Mouse (Mus musculus) macrophage (primary cell): Measurements from ENCODE around the gene Fah. TPM values are rescaled to one million over a fixed set of nuclear protein-coding genes. Genes with fewer than 3 reads are reported as not detected.

Experiments used
- H3K27ac ChIP-seq: fragments of 350-480 bp; formaldehyde crosslinking; 2 replicates; pipeline ENCODE4 v1.9.0; 2021
- H3K36me3 ChIP-seq: fragments of 350-480 bp; formaldehyde crosslinking; 2 replicates; pipeline ENCODE4 v1.9.0; 2021; ENCODE audit errors: inconsistent target
- H3K4me3 ChIP-seq: fragments of 350-480 bp; formaldehyde crosslinking; 2 replicates; pipeline ENCODE4 v1.9.0; 2021; ENCODE audit errors: inconsistent target
- H3K79me2 ChIP-seq: fragments of 350-480 bp; formaldehyde crosslinking; 2 replicates; pipeline ENCODE4 v1.9.0; 2021; ENCODE audit errors: inconsistent target
- WGBS: methylation state at CpG from one replicate; pipeline ENCODE4 v1.1.7; 2026; ENCODE audit warnings: inconsistent platforms; ENCODE audit not compliant: missing documents; 5-methylcytosine and 5-hydroxymethylcytosine counted together
- polyA plus RNA-seq: library from polyadenylated mRNA; stranded (reverse); fragments of 250-400 nt; gene quantifications from 3 replicates; pipeline ENCODE4 v1.2.4, GENCODE M21; 2018; ENCODE audit warnings: inconsistent platforms

The Fah gene
- polyA plus RNA-seq, 1 experiment from 2014 or later: 3.5 TPM

GRCm38 (mm10) chr7:84611609-84612008, 5.1 kb upstream of the Fah start:
- no peaks in the 10 kb centered on the region for H3K79me2 ChIP-seq
- WGBS: 9% methylated on average over 1 of the region's 1 CpGs
- no peak overlapping the region for H3K4me3 ChIP-seq
- no peaks in the 10 kb centered on the region for H3K36me3 ChIP-seq
- H3K27ac ChIP-seq: peak overlapping the region; percentile 49

GRCm38 (mm10) chr7:84605704-84606292, 724 bp downstream of the Fah start:
- WGBS: 3% methylated on average over 32 of the region's 36 CpGs
- Histone ChIP-seq H3K79me2 (no peaks in the 10 kb centered on the region), H3K27ac (no peak overlapping the region), H3K4me3 (peak overlapping the region; percentile 48), H3K36me3 (no peaks in the 10 kb centered on the region)

DNA sequence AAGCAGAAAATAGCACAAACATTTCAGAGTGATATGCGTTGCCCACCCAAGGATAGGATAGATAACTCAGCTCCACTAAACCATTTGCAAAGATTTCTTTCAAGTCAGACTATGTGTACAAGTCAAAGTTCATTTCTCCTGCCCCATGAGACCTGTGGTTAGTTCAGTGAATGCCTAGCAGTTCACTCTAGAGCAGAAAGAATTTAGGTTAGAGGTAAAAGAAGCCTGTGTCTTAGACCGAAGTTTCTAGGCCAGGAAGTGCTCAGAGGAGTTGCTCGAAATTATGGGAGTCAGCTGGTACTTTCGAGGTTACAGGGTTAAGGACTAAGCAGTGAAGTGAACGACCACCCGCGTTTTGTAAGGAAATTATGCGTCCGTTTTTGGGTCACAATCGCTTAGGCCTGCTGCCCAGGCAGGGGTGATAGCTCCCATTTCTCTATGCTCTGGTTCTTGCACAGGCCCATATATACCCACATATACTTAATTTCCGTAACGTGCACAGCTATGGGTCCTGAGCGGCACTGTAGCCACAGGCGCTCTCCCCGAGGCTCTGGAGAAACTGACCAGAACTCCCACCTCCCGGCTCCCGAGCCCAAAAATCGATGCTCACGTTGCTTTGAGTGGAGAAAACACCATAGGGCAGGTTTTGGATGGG, 1.4 kb downstream of the Fah start:
- no peak overlapping the region for H3K27ac ChIP-seq
- WGBS: 19% methylated on average over 19 of the region's 19 CpGs

GRCm38 (mm10) chr7:84604501-84604900, 2.0 kb downstream of the Fah start:
- no peaks in the 10 kb centered on the region for H3K79me2 ChIP-seq
- no peak overlapping the region for H3K27ac ChIP-seq
- no peak overlapping the region for H3K4me3 ChIP-seq
- no peaks in the 10 kb centered on the region for H3K36me3 ChIP-seq
- WGBS: 40% methylated on average over 3 of the region's 3 CpGs

More for the DNA sequence above, 1.4 kb downstream of the Fah start:
- H3K79me2 ChIP-seq: no peaks in the 10 kb centered on the region
- peak overlapping the region; percentile 48 for H3K4me3 ChIP-seq
- no peaks in the 10 kb centered on the region for H3K36me3 ChIP-seq

GRCm38 (mm10) chr7:84601331-84601730, 5.2 kb downstream of the Fah start:
- Histone ChIP-seq H3K27ac (no peak overlapping the region), H3K79me2 (no peaks in the 10 kb centered on the region), H3K4me3 (no peak overlapping the region), H3K36me3 (no peaks in the 10 kb centered on the region)
- 94% methylated on average over 3 of the region's 3 CpGs for WGBS

DNA sequence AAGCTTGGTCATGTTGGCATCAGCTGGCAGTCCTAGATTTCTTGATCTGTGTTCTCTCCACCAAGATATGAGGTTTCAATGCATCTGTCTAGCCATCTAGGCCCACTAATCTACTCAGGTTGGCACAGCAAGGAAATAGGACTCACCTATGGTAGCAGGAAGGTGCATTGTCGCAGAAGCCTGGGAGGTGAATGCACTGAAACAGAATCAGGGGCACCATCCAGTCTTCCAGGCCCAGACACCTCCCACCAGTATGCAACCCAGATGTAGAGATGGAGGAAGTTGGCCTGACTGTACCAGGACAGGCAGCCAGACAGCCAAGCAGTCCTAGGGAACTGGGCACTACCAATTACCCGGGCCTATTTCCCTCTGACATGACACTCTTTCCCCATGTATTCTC, 5.9 kb downstream of the Fah start:
- no peak overlapping the region for H3K4me3 ChIP-seq
- H3K27ac ChIP-seq: no peak overlapping the region
- H3K79me2 ChIP-seq: no peaks in the 10 kb centered on the region
- 90% methylated on average over 2 of the region's 2 CpGs for WGBS
- no peaks in the 10 kb centered on the region for H3K36me3 ChIP-seq

- no peaks in the 10 kb centered on the region for H3K79me2 ChIP-seq
- no peak overlapping the region for H3K4me3 ChIP-seq
- H3K36me3 ChIP-seq: no peaks in the 10 kb centered on the region
- no peak overlapping the region for H3K27ac ChIP-seq
- 97% methylated on average over 3 of the region's 3 CpGs for WGBS
These were observed 9.9 kb downstream of the Fah start for GRCm38 (mm10) chr7:84596633-84597032.

GRCm38 (mm10) chr7:84596002-84596401, 10.5 kb downstream of the Fah start:
- H3K4me3 ChIP-seq: no peak overlapping the region
- 93% methylated on average over 3 of the region's 3 CpGs for WGBS
- no peaks in the 10 kb centered on the region for H3K79me2 ChIP-seq
- H3K36me3 ChIP-seq: no peaks in the 10 kb centered on the region
- no peak overlapping the region for H3K27ac ChIP-seq

- no peak overlapping the region for H3K27ac ChIP-seq
These were observed 11.6 kb downstream of the Fah start for GRCm38 (mm10) chr7:84594917-84595303.

GRCm38 (mm10) chr7:84594087-84594916, 12.2 kb downstream of the Fah start:
- H3K36me3 ChIP-seq: no peaks in the 10 kb centered on the region
- 40% methylated on average over 8 of the region's 8 CpGs for WGBS
- H3K4me3 ChIP-seq: no peak overlapping the region
- no peaks in the 10 kb centered on the region for H3K79me2 ChIP-seq
- H3K27ac ChIP-seq: no peak overlapping the region

More at GRCm38 (mm10) chr7:84594917-84595303, 11.6 kb downstream of the Fah start:
- no peaks in the 10 kb centered on the region for H3K36me3 ChIP-seq
- H3K4me3 ChIP-seq: no peak overlapping the region
- H3K79me2 ChIP-seq: no peaks in the 10 kb centered on the region

GRCm38 (mm10) chr7:84591347-84591746, 15.2 kb downstream of the Fah start:
- Histone ChIP-seq H3K36me3 (no peaks in the 10 kb centered on the region), H3K27ac (no peak overlapping the region), H3K4me3 (no peak overlapping the region), H3K79me2 (no peaks in the 10 kb centered on the region)
- 58% methylated on average over 3 of the region's 3 CpGs for WGBS

GRCm38 (mm10) chr7:84590622-84591021, 15.9 kb downstream of the Fah start:
- Histone ChIP-seq H3K27ac (no peak overlapping the region), H3K4me3 (no peak overlapping the region), H3K36me3 (no peaks in the 10 kb centered on the region), H3K79me2 (no peaks in the 10 kb centered on the region)
- WGBS: 100% methylated on average over 2 of the region's 2 CpGs

- H3K79me2 ChIP-seq: no peaks in the 10 kb centered on the region
- WGBS: 100% methylated on average over 4 of the region's 5 CpGs
- H3K36me3 ChIP-seq: no peaks in the 10 kb centered on the region
- no peak overlapping the region for H3K27ac ChIP-seq
- no peak overlapping the region for H3K4me3 ChIP-seq
These were observed 19.3 kb downstream of the Fah start for GRCm38 (mm10) chr7:84587101-84587783.

DNA sequence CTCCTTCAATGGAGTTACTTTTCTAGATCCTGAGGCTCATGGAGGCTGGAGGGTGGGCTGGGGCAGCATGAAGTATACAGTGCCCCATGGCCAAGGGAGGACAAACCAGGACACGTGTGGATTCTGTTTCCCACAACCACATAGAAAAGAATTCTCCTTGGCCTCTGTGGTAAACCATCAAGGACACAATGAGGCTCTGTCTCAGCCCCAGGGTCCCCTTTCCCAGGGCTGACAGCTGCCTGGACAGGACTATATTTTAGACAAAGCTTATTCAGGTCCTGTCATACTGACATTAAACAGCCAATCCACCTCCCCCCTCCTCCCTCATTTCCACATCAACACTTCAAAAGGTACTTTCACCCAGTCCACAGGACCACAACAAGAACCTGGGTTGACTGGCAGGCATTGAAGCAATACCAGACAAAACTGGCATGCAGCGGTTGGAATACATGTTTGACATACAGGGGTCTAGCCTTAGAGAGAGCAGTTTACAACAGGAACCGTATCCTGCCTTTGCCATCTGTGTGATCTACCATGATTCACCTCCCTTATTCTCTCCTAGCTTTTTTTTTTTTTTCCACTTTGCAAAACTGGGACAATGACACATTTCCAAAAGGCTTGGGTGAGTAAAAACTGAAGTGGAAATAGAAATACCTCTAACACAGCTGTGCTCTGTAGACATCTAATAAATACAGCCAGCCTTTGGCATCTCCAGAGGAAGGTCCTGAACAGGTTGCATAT, 20.0 kb downstream of the Fah start:
- no peak overlapping the region for H3K4me3 ChIP-seq
- H3K79me2 ChIP-seq: no peaks in the 10 kb centered on the region
- WGBS: 91% methylated on average over 3 of the region's 3 CpGs
- H3K36me3 ChIP-seq: no peaks in the 10 kb centered on the region
- H3K27ac ChIP-seq: no peak overlapping the region
